ENCODE assay signal across 8 mouse cellular contexts in the genomic region with DNA sequence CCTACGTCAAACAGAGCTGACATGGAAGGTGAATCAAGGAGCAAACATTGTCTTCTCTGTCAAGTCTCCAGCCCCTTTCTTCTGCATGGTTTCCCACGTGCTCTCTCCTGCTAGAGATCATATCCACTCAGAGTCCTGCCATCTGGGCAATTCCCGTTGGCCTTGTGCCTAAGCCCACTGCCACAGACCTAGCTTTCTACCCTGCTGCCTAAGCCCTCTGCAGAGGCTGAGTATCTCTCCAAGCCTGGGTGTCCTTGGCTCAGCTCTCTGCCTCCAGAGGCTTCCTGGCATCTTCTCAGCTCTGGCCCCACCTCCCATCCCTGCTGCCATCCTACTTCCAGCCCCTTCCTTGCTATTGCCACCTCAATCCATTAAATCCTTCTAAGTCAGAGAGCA.
DNase-seq lines count a peak whose midpoint lies in the region; ATAC-seq lines count a peak whose summit lies in the region.

No protein-coding gene starts in this region.

- H3K4me2 ChIP-seq in forebrain, embryonic 14.5 days (ENCODE audit: low read length): no peak overlapping the region
- no peak overlapping the region for H3K4me2 ChIP-seq in midbrain, embryonic 14.5 days (ENCODE audit: low read length)
- H3K4me2 ChIP-seq in embryonic facial prominence, embryonic 15.5 days (replicated peaks): no peak overlapping the region
- H3K4me2 ChIP-seq in heart, embryonic 11.5 days: no peak overlapping the region

- no peaks in the 10 kb centered on the region; the same call in 1 of the 2 replicates for H3K4me1 ChIP-seq in forebrain, embryonic 14.5 days (ENCODE audit: control insufficient read depth, insufficient read depth, low read length)
- 0 out of 2 replicates have a peak, but pooled peaks cover 3% of the 10 kb centered on the region for H3K4me1 ChIP-seq in forebrain, embryonic 10.5 days
- H3K4me1 ChIP-seq in midbrain, embryonic 14.5 days (ENCODE audit: control insufficient read depth, insufficient read depth, low read length): no peaks in the 10 kb centered on the region
- peaks cover 3% of the 10 kb centered on the region; the same call in 1 of the 2 replicates for H3K4me1 ChIP-seq in midbrain, embryonic 10.5 days
- H3K4me1 ChIP-seq in embryonic facial prominence, embryonic 15.5 days: peaks cover 18% of the 10 kb centered on the region
- H3K4me1 ChIP-seq in heart, embryonic 11.5 days (ENCODE audit: control insufficient read depth, insufficient read depth, low read length): 0 out of 2 replicates have a peak, but pooled peaks cover 6% of the 10 kb centered on the region

- H3K27me3 ChIP-seq in forebrain, embryonic 14.5 days (replicated peaks; ENCODE audit: control insufficient read depth, insufficient read depth, low read length): no peaks in the 10 kb centered on the region
- H3K27me3 ChIP-seq in forebrain, embryonic 10.5 days (ENCODE audit: poor library complexity, severe bottlenecking): no peaks in the 10 kb centered on the region
- H3K27me3 ChIP-seq in midbrain, embryonic 14.5 days (ENCODE audit: control insufficient read depth, insufficient read depth, low read length): no peaks in the 10 kb centered on the region
- H3K27me3 ChIP-seq in midbrain, embryonic 10.5 days (ENCODE audit: low read depth, poor library complexity, severe bottlenecking): no peaks in the 10 kb centered on the region
- H3K27me3 ChIP-seq in embryonic facial prominence, embryonic 15.5 days: no peaks in the 10 kb centered on the region
- H3K27me3 ChIP-seq in heart, embryonic 11.5 days (ENCODE audit: control insufficient read depth, insufficient read depth, low read length): no peaks in the 10 kb centered on the region

- no peak overlapping the region for H3K4me3 ChIP-seq in forebrain, embryonic 14.5 days (ENCODE audit: low read depth, low read length)
- no peak overlapping the region for H3K4me3 ChIP-seq in forebrain, embryonic 10.5 days
- no peak overlapping the region for H3K4me3 ChIP-seq in midbrain, embryonic 14.5 days (replicated peaks; ENCODE audit: low read depth, low read length)
- H3K4me3 ChIP-seq in midbrain, embryonic 10.5 days: no peak overlapping the region
- H3K4me3 ChIP-seq in embryonic facial prominence, embryonic 15.5 days (replicated peaks): no peak overlapping the region
- no peak overlapping the region for H3K4me3 ChIP-seq in heart, embryonic 11.5 days (ENCODE audit: low read depth, low read length)

- H3K27ac ChIP-seq in forebrain, embryonic 14.5 days (ENCODE audit: low read depth, low read length): no peak overlapping the region
- no peak overlapping the region for H3K27ac ChIP-seq in forebrain, embryonic 10.5 days
- H3K27ac ChIP-seq in midbrain, embryonic 14.5 days (replicated peaks; ENCODE audit: low read depth, low read length): no peak overlapping the region
- H3K27ac ChIP-seq in midbrain, embryonic 10.5 days (replicated peaks): no peak overlapping the region
- H3K27ac ChIP-seq in embryonic facial prominence, embryonic 15.5 days (replicated peaks): 0 out of 2 replicates have a peak overlapping the region, but pooled peaks have one; percentile 28
- no peak overlapping the region for H3K27ac ChIP-seq in heart, embryonic 11.5 days (ENCODE audit: low read depth, low read length)

- peak; percentile 56 for DNase-seq in forebrain, embryonic 14.5 days (ENCODE audit: low spot score)
- no peak for DNase-seq in forebrain, embryonic 10.5 days (ENCODE audit: extremely low spot score, low spot score)
- peak; percentile 23 for DNase-seq in midbrain, embryonic 14.5 days
- DNase-seq in midbrain, embryonic 10.5 days (ENCODE audit: low spot score): no peak
- DNase-seq in retina, embryonic 14.5 days (ENCODE audit: low spot score): peak; percentile 25
- no peak for DNase-seq in thymus, postnatal 14 days

- H3K9me3 ChIP-seq in forebrain, embryonic 14.5 days (replicated peaks; ENCODE audit: control insufficient read depth, low read length): no peaks in the 10 kb centered on the region
- no peaks in the 10 kb centered on the region for H3K9me3 ChIP-seq in forebrain, embryonic 10.5 days
- no peaks in the 10 kb centered on the region for H3K9me3 ChIP-seq in midbrain, embryonic 14.5 days (ENCODE audit: control insufficient read depth, low read length)
- no peaks in the 10 kb centered on the region for H3K9me3 ChIP-seq in midbrain, embryonic 10.5 days (replicated peaks)
- H3K9me3 ChIP-seq in embryonic facial prominence, embryonic 15.5 days (replicated peaks): no peaks in the 10 kb centered on the region
- H3K9me3 ChIP-seq in heart, embryonic 11.5 days (replicated peaks; ENCODE audit: control insufficient read depth, low read length): no peaks in the 10 kb centered on the region

- no peak overlapping the region for H3K9ac ChIP-seq in forebrain, embryonic 14.5 days (ENCODE audit: low read length)
- H3K9ac ChIP-seq in midbrain, embryonic 14.5 days (replicated peaks; ENCODE audit: low read length): no peak overlapping the region
- H3K9ac ChIP-seq in embryonic facial prominence, embryonic 15.5 days: no peak overlapping the region
- H3K9ac ChIP-seq in heart, embryonic 11.5 days (ENCODE audit: low read depth, low read length): no peak overlapping the region

- WGBS in forebrain, embryonic 14.5 days: 42% methylated on average over 3 of the region's 3 CpGs
- 84% methylated on average over 3 of the region's 3 CpGs for WGBS in forebrain, embryonic 10.5 days
- 70% methylated on average over 3 of the region's 3 CpGs for WGBS in midbrain, embryonic 14.5 days
- WGBS in midbrain, embryonic 10.5 days: 81% methylated on average over 3 of the region's 3 CpGs
- WGBS in embryonic facial prominence, embryonic 15.5 days: 57% methylated on average over 3 of the region's 3 CpGs
- WGBS in heart, embryonic 11.5 days (ENCODE audit: insufficient replicate concordance): 61% methylated on average over 3 of the region's 3 CpGs

- no peaks in the 10 kb centered on the region for H3K36me3 ChIP-seq in forebrain, embryonic 14.5 days (ENCODE audit: control insufficient read depth, insufficient read depth, low read length)
- H3K36me3 ChIP-seq in forebrain, embryonic 10.5 days (replicated peaks): no peaks in the 10 kb centered on the region
- no peaks in the 10 kb centered on the region for H3K36me3 ChIP-seq in midbrain, embryonic 14.5 days (ENCODE audit: control insufficient read depth, insufficient read depth, low read length)
- H3K36me3 ChIP-seq in midbrain, embryonic 10.5 days: peaks cover 9% of the 10 kb centered on the region
- no peaks in the 10 kb centered on the region for H3K36me3 ChIP-seq in embryonic facial prominence, embryonic 15.5 days
- H3K36me3 ChIP-seq in heart, embryonic 11.5 days (ENCODE audit: control insufficient read depth, insufficient read depth, low read length): 0 out of 2 replicates have a peak, but pooled peaks cover 2% of the 10 kb centered on the region

- 0 out of 2 replicates have a peak, but pooled peaks have one; percentile 18 for ATAC-seq in forebrain, embryonic 14.5 days
- no peak for ATAC-seq in midbrain, embryonic 14.5 days (ENCODE audit: low FRiP score, low TSS enrichment)
- ATAC-seq in embryonic facial prominence, embryonic 15.5 days (ENCODE audit: insufficient number of reproducible peaks, low FRiP score, low TSS enrichment, low read depth): no peak
- ATAC-seq in heart, embryonic 11.5 days (replicated peaks; ENCODE audit: insufficient number of reproducible peaks, low FRiP score, low TSS enrichment): no peak

Comparison
In these comparisons a context has a peak if more than half of its experiments do, and no peak if none do; other contexts are left out.
1. DNase-seq: peak in forebrain, embryonic 14.5 days (single experiment), midbrain, embryonic 14.5 days (single experiment) and retina, embryonic 14.5 days (single experiment); none in forebrain, embryonic 10.5 days (single experiment), midbrain, embryonic 10.5 days (single experiment) and thymus, postnatal 14 days (single experiment).